Mouse (Mus musculus) T-helper 2 cell (primary cell): ENCODE results near the gene Foxr1.

Source experiments
- in situ Hi-C: fragments of 300-600 bp; cut with MboI, MseI; formaldehyde crosslinking; loops from one replicate; pipeline ENCODE4 v1.15.1; 2025; ENCODE audit warnings: high pct_unique_total_duplicates

The Foxr1 gene

GRCm38 (mm10) chr9:44440961-44441360, at the start of gene Foxr1:
Gene Foxr1 (minus strand): TSS chr9:44441136.
- in situ Hi-C loops: no loop called here

GRCm38 (mm10) chr9:44490086-44490967, 49.4 kb upstream of the Foxr1 start:
- in situ Hi-C loops: no loop called here

- in situ Hi-C loops: no loop called here
These were observed 48.7 kb upstream of the Foxr1 start for GRCm38 (mm10) chr9:44489651-44490085.

GRCm38 (mm10) chr9:44488855-44489381, 48.0 kb upstream of the Foxr1 start:
- in situ Hi-C loops: no loop called here

GRCm38 (mm10) chr9:44488416-44488815, 47.5 kb upstream of the Foxr1 start:
- in situ Hi-C loops: no loop called here

DNA sequence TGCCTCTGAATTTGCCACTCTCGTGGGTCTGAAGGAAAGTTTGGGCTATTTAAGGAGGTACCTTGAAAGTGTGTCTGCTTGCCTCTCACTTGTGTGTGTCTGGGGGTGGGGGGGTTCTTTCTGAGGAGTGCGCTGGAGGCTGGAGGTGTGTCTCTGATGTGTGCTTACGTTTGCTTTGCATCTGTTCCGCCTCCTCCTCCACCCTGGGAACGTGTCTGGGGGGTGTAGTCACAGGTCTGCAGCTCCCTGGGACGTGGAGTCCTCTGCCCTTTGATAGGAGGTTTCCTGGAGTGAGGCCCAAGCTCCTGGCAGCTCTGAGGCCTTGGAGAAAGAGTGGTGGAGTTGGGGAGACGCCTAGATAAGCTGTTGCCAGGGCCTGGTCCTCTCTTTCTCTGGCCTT, 46.5 kb upstream of the Foxr1 start:
- in situ Hi-C loops: no loop called here

DNA sequence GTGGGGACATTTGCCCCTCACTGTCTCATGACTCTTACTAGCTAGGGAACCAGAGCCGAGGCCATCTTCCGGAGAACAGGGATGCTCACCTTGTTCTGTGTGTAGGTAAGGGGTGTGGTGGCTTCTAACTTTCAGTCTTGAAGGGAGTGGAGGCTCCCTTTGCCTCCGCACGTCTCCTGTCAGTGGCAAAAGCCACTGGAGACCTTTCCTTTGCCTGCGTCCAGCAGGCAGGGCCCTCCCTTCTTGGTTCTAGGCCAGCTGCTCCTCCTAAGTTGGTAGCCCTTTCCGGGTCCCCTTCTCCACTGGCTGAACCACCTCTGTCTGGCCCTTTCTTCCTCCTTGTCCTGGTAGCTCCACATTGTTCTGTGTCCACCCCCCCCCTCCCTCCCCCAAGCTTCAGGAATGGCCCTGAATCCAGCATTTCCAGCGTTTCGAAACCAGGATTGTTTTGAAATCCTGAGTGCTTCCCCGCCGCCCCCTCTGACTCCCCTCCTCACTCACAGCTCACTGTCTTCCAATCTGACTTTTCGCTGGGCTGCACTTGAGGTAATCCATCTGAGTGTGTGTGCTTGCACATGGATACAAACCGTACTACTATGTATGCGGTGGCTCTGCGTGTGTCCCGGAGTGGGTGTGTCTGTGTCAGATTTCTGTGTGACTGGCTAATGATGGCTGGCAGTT, 45.9 kb upstream of the Foxr1 start:
- in situ Hi-C loops: no loop called here

- in situ Hi-C loops: no loop called here
These were observed 45.4 kb upstream of the Foxr1 start for GRCm38 (mm10) chr9:44486335-44486734.

DNA sequence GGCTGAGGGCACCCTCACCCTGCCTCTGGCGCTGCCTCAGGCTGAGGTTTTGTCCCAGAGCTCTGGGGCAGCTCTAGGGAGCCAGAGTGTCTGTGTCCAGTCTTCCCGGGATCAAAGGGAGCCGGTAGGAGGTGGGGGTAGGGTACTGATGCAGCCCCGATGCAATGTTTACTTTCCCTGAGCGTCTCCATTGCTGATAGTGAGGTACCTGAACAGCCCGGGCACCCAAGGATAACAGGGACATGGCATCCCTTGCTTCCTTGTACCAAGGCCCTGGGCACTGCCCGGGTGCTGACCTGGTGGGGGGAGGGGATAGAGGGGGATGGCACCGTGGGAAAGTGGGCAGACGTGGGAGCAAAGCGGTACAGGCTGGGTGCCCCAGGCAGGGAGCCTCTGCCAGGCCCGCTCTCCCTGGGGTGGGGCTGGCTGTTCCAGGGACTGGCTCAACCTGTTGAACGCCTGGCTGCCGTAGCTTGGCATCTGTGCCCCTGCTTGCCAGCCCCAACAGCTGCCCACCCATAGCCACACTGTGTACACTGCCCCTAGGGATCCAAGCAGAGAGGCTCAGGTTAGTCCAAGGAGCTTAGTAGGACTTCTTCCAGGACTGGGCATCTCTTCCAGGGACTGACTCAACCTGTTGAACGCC, 44.7 kb upstream of the Foxr1 start:
- in situ Hi-C loops: no loop called here

DNA sequence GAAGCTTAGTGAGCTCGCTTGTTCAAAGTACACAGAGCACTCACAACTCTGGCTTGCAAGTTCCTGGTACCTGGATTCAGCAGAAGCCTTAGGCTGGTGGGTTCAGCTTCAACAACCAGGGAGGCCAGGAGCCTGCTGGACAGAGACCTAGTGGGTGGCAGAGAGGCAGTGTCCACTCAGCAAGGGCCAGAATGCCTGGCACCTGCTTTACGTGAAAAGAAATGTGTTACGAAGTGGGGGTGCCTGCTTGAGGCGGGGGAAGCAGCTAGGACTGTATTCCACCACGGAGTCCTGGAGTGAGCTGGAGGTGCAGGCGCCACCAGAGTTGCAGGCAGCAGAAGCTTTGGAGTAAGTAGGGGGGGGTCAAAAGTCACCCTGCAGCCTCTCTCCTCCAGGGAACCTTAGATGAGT, 44.2 kb upstream of the Foxr1 start:
- in situ Hi-C loops: no loop called here

- in situ Hi-C loops: loop anchor here (5.0 kb wide), 1 partner anchor 87 kb away; the partner anchor contains the start of gene Slc37a4
These were observed 43.6 kb upstream of the Foxr1 start for GRCm38 (mm10) chr9:44484311-44485104.

DNA sequence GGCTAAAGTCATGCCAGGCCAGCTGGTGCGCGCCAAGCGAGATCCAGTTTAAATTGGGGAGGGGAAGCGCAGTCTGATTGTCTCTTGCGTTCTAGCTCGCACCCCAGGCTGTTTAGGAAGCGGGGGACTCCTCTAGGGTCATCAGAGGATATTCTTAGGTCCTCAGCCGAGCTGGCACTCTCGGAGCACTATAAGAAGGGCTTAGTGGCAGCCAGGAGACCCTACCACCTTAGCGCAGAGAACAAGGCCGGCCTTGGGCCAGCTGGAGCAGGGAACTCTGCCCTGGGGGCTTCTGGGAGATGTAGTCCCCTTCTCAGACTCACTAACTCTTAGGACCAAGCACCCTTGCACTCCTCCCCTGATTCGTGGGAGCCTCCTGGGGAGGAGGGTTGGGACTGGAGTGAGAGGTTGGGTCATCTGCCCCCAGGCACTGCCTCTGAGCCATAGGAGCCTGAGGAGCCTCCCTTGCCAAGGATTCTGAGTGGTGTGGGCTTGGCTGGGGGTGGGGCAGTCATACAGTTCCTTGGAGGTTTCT, 42.6 kb upstream of the Foxr1 start:
- in situ Hi-C loops: loop anchor here (5.0 kb wide), 1 partner anchor 86 kb away; the partner anchor contains the start of gene Slc37a4

DNA sequence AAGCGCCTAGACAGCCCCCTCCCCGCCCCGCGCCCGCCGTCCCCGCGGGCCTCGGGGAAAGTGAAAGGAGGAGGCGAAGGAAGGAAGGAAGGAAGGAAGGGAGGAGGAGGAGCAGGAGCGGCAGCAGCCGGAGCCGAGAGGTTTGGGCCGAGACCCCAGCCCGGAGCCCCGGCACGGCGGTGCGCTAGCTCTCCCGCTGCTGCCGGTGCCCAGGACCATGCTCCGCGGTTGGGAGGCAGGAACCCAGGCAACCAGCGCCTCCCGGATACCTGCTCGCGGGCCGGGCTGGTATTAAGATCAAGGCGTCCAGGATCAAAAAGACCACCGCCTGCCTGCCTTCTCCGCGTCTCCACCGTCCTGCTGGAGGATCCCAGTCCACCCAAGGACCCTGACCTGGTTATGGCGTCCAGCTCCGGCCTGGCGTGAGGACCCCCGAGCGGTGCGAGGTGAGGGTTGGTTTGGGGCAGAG, 42.1 kb upstream of the Foxr1 start:
- in situ Hi-C loops: loop anchor here (5.0 kb wide), 1 partner anchor 86 kb away; the partner anchor contains the start of gene Slc37a4

DNA sequence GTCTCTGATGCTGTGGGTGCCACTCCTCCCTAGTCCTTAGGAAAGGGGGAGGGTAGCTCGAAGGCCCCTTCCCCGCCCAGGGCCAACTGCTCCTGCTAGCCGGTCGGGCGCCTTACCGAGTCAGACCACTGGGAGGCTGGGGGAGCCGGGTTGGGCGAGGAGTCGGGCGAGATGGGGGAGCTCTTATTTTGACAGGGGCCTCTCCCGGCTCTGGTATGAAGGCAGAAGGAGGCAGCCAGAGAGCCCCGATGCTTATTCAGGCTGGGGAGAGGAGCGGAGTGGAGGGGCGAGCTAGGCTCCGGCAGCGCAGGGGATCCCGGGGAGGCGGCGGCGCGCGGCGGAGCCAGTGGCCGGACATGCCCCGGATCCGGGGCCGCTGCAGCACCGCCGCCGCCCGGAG, 41.6 kb upstream of the Foxr1 start, which contains the start of gene Bcl9l:
Bcl9l (plus strand) TSS at position 274 of the 400 bp plus-strand sequence.
- in situ Hi-C loops: loop anchor here (5.0 kb wide), 1 partner anchor 85 kb away; the partner anchor contains the start of gene Slc37a4

GRCm38 (mm10) chr9:44482112-44482511, 41.2 kb upstream of the Foxr1 start:
- in situ Hi-C loops: loop anchor here (5.0 kb wide), 1 partner anchor 85 kb away; the partner anchor contains the start of gene Slc37a4

DNA sequence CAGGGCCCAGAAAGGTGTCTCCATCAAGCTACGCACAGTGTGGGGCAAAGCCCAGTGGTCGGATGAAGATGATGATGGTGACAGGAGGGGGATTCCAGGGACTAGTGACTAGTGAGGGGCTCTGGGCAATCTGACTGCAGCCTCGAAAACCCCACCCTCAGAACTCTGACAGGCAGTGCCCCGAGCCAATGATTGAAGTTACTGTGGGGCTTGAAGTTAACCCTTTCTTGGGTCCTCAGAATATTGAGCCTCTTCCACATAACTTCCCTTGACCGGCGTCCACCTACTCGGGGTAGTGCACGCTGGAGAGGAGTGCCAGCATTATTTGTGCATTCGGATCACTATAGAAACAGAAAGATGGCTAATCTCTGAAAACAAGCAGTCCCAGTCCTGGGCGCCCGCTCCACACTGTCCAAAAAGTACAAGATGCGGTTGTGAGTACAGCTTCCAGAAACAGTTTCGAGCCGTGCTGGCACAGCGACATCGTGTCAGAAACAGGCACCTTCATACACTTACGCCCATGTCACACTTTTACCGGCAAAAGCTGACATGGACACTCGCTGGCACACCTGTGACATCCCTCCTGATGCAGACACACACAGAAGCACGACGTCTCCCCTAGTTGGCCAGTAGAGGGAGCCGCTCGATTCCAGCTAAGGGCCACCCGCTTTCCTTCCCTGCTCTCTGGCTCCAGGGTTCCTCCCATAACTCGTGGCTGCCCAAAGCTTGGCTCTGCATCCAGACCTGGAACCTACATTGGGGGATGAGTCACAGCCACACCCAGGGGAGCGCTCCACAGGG, 38.9 kb upstream of the Foxr1 start:
- in situ Hi-C loops: loop anchor here (5.0 kb wide), 1 partner anchor 83 kb away; the partner anchor contains the start of gene Slc37a4

- in situ Hi-C loops: no loop called here
These were observed 38.1 kb upstream of the Foxr1 start for GRCm38 (mm10) chr9:44478959-44479605.

DNA sequence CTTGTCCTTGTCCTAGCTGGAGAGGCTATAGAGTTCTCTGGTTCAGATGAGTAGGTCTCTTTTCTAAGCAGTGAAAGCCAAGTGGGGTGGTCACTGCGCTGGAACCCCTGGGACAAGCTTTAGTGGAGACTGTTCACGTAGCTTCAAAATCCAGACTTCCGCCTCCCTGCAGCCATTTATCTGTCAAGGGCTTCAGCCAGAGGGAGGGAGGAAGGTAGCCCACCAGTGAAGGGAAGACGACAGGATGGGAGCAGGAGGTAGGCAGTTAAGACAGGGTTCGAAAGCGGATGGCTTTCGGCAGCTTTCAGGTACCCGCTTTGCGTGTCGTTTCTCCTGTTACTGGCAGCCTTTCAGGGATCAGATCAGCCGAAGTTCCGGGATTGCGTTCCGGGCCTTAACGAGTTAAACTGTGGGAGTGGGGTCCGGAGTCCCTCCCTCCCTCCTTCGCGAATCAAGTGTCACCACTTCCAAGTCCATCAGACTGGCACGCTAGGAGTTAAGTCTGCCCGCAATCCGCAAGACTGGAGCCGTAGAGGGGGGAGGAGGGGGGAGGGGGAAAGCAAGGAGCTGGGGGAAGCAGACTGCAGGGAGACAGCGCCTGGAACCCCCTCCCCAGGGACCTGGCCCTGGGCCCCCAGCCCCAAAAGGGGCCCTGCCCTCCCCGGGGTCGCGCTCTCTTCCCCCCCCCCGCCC, 37.4 kb upstream of the Foxr1 start:
- in situ Hi-C loops: no loop called here
